7 mouse cellular contexts compared by ENCODE assay signal in genomic region chr10:125987307-125987706, GRCm38 (mm10).
"Had no signal": no experiment of that assay in that cellular context is flagged by ENCODE, and none has a peak within 500 bp of the region (broad histone marks: within the 10 kb centered on the region; RNA-seq: fewer than 3 reads in every experiment).

No protein-coding gene starts in this region.

- H3K4me2 ChIP-seq: midbrain, embryonic 12.5 days had no signal

- H3K27ac ChIP-seq: liver, embryonic 14.5 days; midbrain, embryonic 12.5 days had no signal

- H3K27me3 ChIP-seq: midbrain, embryonic 12.5 days had no signal

- H3K9me3 ChIP-seq: midbrain, embryonic 12.5 days had no signal

- H3K4me3 ChIP-seq: midbrain, embryonic 12.5 days had no signal

- H3K36me3 ChIP-seq: midbrain, embryonic 12.5 days had no signal

- DNase-seq: kidney, adult 8-10 months; lung, adult 2 months; lung, postnatal 14 days; right cerebral cortex, postnatal 14 days; thymus, postnatal 4 days had no signal

- H3K9ac ChIP-seq: liver, embryonic 14.5 days; midbrain, embryonic 12.5 days had no signal
